Mouse (Mus musculus): ENCODE results near the gene Prpf4b. TPM values are rescaled to one million over a fixed set of nuclear protein-coding genes. Genes with fewer than 3 reads are reported as not detected.
"Not testable (repeated sequence)": the region's sequence is repeated elsewhere in the genome, so short reads cannot be mapped to it uniquely, and the experiment has no call there.

Gene Prpf4b
- polyA plus RNA-seq, 1 experiment, result 100 TPM

DNA sequence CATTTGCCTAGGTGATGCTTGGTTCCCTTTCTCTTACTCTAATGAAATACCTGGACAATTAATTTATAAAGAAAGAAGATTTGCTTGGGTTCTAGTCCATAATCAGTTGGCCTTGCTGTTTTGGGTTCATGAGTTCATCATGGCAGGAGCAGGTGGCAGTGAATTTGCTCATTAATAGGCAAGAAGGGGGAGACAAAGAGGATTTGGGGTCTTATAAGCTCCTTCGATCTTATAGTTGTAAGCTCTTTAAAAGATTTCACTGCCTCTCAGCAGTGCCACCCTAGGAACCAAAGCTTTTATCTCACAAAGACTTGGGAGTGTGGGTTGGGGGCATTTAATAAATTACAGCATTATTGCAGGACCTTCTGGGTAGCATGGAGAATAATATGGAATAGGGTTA, 17.8 kb downstream of the Prpf4b start:
- DNase-seq, result no peak
- 79% methylated on average over 1 of the region's 1 CpGs for WGBS
- H3K27ac ChIP-seq (ENCODE audit: insufficient read depth, low read length), result no peak overlapping the region

DNA sequence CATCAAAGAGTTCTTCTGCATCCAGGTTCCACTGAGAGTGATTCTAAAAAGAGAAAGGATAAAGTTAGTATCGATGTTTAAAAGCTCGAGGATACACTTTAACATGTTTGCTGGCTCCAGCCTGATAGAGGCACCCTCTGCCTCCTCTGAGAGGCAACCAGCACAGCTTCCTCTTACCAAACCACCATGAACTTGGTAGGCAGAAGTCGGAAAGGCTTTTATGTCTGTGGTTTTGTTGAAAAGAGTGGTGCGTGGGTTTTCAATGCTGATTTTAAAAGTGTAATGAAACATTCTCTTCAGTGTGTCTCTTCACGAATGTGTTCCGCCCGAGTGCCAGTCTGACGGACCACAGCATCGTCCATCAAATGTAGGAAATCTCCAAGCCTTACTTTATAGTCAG, 39.5 kb downstream of the Prpf4b start:
- DNase-seq, result no peak
- 85% methylated on average over 9 of the region's 9 CpGs for WGBS

More for the DNA sequence above, 17.8 kb downstream of the Prpf4b start:
- TF ChIP-seq CTCF (IDR thresholded peaks at IDR 0.05; ENCODE audit: borderline replicate concordance, insufficient read depth, low read depth, low read length) (no peak), POLR2A (IDR thresholded peaks at IDR 0.05; ENCODE audit: borderline replicate concordance, insufficient read depth, low read length) (no peak)
- H3K27me3 ChIP-seq (ENCODE audit: control insufficient read depth, insufficient read depth, low read length), result no peaks in the 10 kb centered on the region
- H3K4me1 ChIP-seq (ENCODE audit: control insufficient read depth, insufficient read depth, low read length), result no peaks in the 10 kb centered on the region
- no peak overlapping the region for H3K4me3 ChIP-seq (replicated peaks; ENCODE audit: insufficient read depth, low read depth, low read length)

GRCm38 (mm10) chr13:34916520-34917167, 41.5 kb downstream of the Prpf4b start:
- no peak overlapping the region for H3K4me3 ChIP-seq (replicated peaks; ENCODE audit: insufficient read depth, low read depth, low read length)
- H3K27me3 ChIP-seq (ENCODE audit: control insufficient read depth, insufficient read depth, low read length), result no peaks in the 10 kb centered on the region
- WGBS, result 9% methylated on average over 37 of the region's 37 CpGs
- peaks cover 3% of the 10 kb centered on the region; the same call in 1 of the 2 replicates for H3K4me1 ChIP-seq (ENCODE audit: control insufficient read depth, insufficient read depth, low read length)
- TF ChIP-seq CTCF (IDR thresholded peaks at IDR 0.05; ENCODE audit: borderline replicate concordance, insufficient read depth, low read depth, low read length), result no peak
- DNase-seq, result no peak
- no peak overlapping the region for H3K27ac ChIP-seq (ENCODE audit: insufficient read depth, low read length)

More for the DNA sequence above, 39.5 kb downstream of the Prpf4b start:
- Histone ChIP-seq H3K4me1 (ENCODE audit: control insufficient read depth, insufficient read depth, low read length) (peaks cover 3% of the 10 kb centered on the region; the same call in 1 of the 2 replicates), H3K27me3 (ENCODE audit: control insufficient read depth, insufficient read depth, low read length) (no peaks in the 10 kb centered on the region), H3K27ac (ENCODE audit: insufficient read depth, low read length) (no peak overlapping the region), H3K4me3 (replicated peaks; ENCODE audit: insufficient read depth, low read depth, low read length) (no peak overlapping the region)
- TF ChIP-seq CTCF (IDR thresholded peaks at IDR 0.05; ENCODE audit: borderline replicate concordance, insufficient read depth, low read depth, low read length) (no peak), POLR2A (IDR thresholded peaks at IDR 0.05; ENCODE audit: borderline replicate concordance, insufficient read depth, low read length) (no peak)

DNA sequence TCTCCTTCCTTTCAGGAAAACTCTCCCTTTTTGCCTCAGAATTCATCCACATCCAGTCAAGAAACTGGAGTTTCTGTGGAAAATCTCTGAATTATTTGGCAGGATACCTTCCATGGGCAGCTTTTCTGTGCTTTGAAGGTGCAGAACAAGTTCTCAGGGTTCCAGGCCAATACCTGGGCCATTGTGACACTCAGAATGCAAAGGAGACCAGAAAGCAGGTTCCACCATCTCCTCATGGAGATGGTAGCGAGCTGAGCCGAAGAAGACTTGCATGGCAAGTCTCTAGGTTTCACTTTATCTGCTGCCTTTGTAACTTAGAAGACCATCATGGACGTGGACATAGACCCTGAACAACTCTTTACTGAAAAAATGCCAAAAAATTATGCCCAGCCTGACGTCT, 49.1 kb downstream of the Prpf4b start, which contains the start of the genes Fam217a and 4933417A18Rik:
Gene Fam217a, minus strand, starts transcription at position 101 of the 400 bp plus-strand sequence.
Gene 4933417A18Rik, plus strand, starts transcription at position 200 of the 400 bp plus-strand sequence.
- 71% methylated on average over 4 of the region's 4 CpGs for WGBS
- DNase-seq, result no peak
- Histone ChIP-seq H3K4me1 (ENCODE audit: control insufficient read depth, insufficient read depth, low read length) (no peaks in the 10 kb centered on the region), H3K27me3 (ENCODE audit: control insufficient read depth, insufficient read depth, low read length) (no peaks in the 10 kb centered on the region), H3K27ac (ENCODE audit: insufficient read depth, low read length) (no peak within 1 kb of the TSS), H3K4me3 (replicated peaks; ENCODE audit: insufficient read depth, low read depth, low read length) (no peak within 1 kb of the TSS)
- TF ChIP-seq CTCF (IDR thresholded peaks at IDR 0.05; ENCODE audit: borderline replicate concordance, insufficient read depth, low read depth, low read length) (no peak), POLR2A (IDR thresholded peaks at IDR 0.05; ENCODE audit: borderline replicate concordance, insufficient read depth, low read length) (no peak)

DNA sequence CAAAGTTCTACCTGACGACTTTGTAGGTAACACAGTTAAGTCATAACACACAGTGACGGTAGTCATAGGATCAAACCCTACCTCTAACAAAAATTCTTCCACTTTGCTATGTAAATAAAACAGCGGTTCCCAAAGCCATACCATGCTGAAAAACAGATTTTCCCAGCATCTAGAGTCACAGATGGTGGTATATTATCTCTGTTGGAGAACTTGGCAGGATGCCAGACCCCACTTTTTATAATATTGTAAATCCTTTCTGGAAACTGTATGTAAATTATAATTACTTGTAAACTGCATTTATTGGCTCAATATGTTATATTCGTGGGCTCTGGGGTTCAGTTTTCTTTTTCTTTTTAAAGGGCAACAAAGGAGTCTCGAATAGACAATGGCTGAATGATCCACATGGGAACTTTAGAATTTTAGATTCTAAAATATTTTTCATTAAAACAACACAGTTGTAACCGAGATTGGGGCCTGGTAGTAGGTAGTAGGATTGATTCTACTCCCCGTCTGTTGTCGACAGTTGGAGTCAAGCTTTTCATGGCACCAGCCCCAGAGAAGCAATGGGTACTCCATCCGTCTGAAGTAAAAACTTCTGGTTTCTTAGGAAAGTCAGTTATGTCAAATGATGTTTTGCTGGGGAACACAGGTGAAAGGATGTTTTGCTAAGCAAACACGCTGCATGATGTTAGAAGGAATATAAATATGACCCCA, 60.0 kb downstream of the Prpf4b start:
- no peak for DNase-seq
- H3K4me1 ChIP-seq (ENCODE audit: control insufficient read depth, insufficient read depth, low read length), result no peaks in the 10 kb centered on the region
- TF ChIP-seq POLR2A (IDR thresholded peaks at IDR 0.05; ENCODE audit: borderline replicate concordance, insufficient read depth, low read length), result no peak
- TF ChIP-seq CTCF (IDR thresholded peaks at IDR 0.05; ENCODE audit: borderline replicate concordance, insufficient read depth, low read depth, low read length), result no peak
- no peak overlapping the region for H3K27ac ChIP-seq (ENCODE audit: insufficient read depth, low read length)
- 53% methylated on average over 10 of the region's 10 CpGs for WGBS
- H3K27me3 ChIP-seq (ENCODE audit: control insufficient read depth, insufficient read depth, low read length), result no peaks in the 10 kb centered on the region
- no peak overlapping the region for H3K4me3 ChIP-seq (replicated peaks; ENCODE audit: insufficient read depth, low read depth, low read length)

DNA sequence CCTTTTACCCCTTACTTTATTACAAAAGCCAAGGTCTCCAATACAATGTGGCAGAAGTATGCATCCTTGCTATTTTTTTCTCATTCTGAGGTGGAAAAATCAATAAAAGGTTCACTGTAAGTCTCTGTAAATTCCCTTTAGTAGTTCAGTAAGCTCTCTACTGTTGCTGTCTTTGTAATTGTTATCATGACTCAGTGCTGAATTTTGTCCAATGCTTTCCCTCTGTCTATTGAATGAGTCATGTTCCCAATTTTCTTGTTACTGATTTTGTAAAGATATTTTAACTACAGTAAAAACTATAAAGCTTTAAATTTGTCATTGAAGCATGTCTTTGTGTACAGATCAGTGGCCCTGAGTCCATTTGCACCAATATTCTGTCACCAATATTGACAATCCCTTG, 67.3 kb downstream of the Prpf4b start:
- no peak overlapping the region for H3K4me3 ChIP-seq (replicated peaks; ENCODE audit: insufficient read depth, low read depth, low read length)
- no peaks in the 10 kb centered on the region for H3K4me1 ChIP-seq (ENCODE audit: control insufficient read depth, insufficient read depth, low read length)
- no peak for DNase-seq
- no peaks in the 10 kb centered on the region for H3K27me3 ChIP-seq (ENCODE audit: control insufficient read depth, insufficient read depth, low read length)
- H3K27ac ChIP-seq (ENCODE audit: insufficient read depth, low read length), result no peak overlapping the region
- TF ChIP-seq CTCF (IDR thresholded peaks at IDR 0.05; ENCODE audit: borderline replicate concordance, insufficient read depth, low read depth, low read length) (no peak), POLR2A (IDR thresholded peaks at IDR 0.05; ENCODE audit: borderline replicate concordance, insufficient read depth, low read length) (no peak)

GRCm38 (mm10) chr13:34951437-34951836, 76.3 kb downstream of the Prpf4b start:
- DNase-seq; H3K27me3 ChIP-seq (ENCODE audit: control insufficient read depth, insufficient read depth, low read length); H3K4me3 ChIP-seq (replicated peaks; ENCODE audit: insufficient read depth, low read depth, low read length); H3K4me1 ChIP-seq (ENCODE audit: control insufficient read depth, insufficient read depth, low read length); H3K27ac ChIP-seq (ENCODE audit: insufficient read depth, low read length): not testable (repeated sequence)
- WGBS, result 95% methylated on average over 2 of the region's 2 CpGs

Other genes starting within 250 kb of the Prpf4b start
- gene Pxdc1, start 221.8 kb upstream of the Prpf4b start, polyA plus RNA-seq (2012; rRNA removed), result 5.1 and 5.7 TPM in 2 replicates
- not detected in 2 replicates for gene Fam50b, start 140.5 kb upstream of the Prpf4b start, polyA plus RNA-seq (2012; rRNA removed)
- gene Fam217a, start 49.0 kb downstream of the Prpf4b start, polyA plus RNA-seq (2012; rRNA removed), result 0.84 and 1.1 TPM in 2 replicates
- not detected in 2 replicates for gene 4933417A18Rik, start 49.1 kb downstream of the Prpf4b start, polyA plus RNA-seq (2012; rRNA removed)
- gene Eci3, start 88.5 kb downstream of the Prpf4b start, polyA plus RNA-seq (2012; rRNA removed), result 0.15 and 0.36 TPM in 2 replicates
- gene Eci2, start 151.8 kb downstream of the Prpf4b start, polyA plus RNA-seq (2012; rRNA removed), result 58.6 and 60.5 TPM in 2 replicates

All from cerebellum, adult 2 months (tissue).